Comparison of ENCODE assay signal across 8 mouse cellular contexts in the genomic region with DNA sequence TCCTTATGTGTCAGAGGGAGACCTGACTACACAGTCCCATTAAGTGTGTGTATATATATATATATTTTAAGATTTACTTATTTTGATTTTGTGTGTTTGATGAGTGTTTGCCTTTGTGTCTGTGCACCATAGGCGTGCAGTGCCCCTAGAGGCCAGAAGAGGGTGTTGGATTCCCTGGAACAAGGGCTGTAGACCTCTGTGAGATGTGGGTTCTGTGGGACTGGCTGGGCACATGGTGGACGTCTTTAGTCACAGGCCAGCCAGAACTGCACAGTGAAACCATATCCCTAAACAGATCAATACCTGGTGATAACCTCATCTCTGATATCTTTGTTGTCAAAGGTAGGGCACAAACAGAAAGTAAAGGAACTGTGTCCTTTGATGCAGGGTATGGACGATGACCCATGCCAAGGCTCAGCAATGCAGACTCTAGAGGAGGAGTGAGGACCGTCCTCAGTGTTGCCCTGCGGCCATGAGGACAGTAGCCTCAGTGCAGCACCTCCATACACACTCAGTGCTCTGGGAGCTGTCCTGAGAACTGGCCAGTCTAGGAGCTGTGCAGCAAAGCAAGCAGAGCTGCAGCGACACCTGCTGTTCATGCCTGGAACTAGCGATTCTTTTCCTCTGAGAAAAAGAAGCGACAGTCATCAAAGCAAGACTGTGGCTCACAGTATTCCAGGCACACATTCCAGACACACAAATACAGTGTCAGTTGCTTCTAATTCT. TPM values are rescaled to one million over a fixed set of nuclear protein-coding genes. Genes with fewer than 3 reads are reported as not detected.
DNase-seq lines count a peak whose midpoint lies in the region; ATAC-seq and TF ChIP-seq lines count a peak whose summit lies in the region.

No protein-coding gene starts in this region.

- no peaks in the 10 kb centered on the region for H3K27me3 ChIP-seq in heart, embryonic 13.5 days (replicated peaks)

- no peak overlapping the region for H3K9ac ChIP-seq in heart, embryonic 13.5 days

- DNase-seq in 3T3-L1 (ENCODE audit: low read depth, low spot score) (peak; percentile 90), ZHBTc4 (ENCODE audit: low read depth, low spot score) (peak; percentile 90)
- peak; percentile 88 for DNase-seq in embryo, embryonic 10 days (ENCODE audit: low spot score)
- DNase-seq in kidney, postnatal 14 days = peak; percentile 64
- DNase-seq in lung, adult 2 months = peak; percentile 73
- peak; percentile 59 for DNase-seq in ovary, postnatal 36 days (ENCODE audit: low spot score)
- DNase-seq in thymus, postnatal 14 days = peak; percentile 63

- peak; percentile 51; the same call in 1 of the 2 replicates for ATAC-seq in heart, embryonic 13.5 days (ENCODE audit: extremely low read depth, insufficient number of reproducible peaks, low FRiP score, low TSS enrichment)

- TF ChIP-seq POLR2A in lung, adult 2 months (IDR thresholded peaks at IDR 0.05; ENCODE audit: borderline replicate concordance, extremely low read depth, low read depth, low read length) = no peak

- H3K4me3 ChIP-seq in heart, embryonic 13.5 days = no peak overlapping the region
- H3K4me3 ChIP-seq in lung, adult 2 months (replicated peaks; ENCODE audit: extremely low read depth, low read depth, low read length) = no peak overlapping the region

- H3K4me1 ChIP-seq in heart, embryonic 13.5 days = peaks cover 25% of the 10 kb centered on the region
- no peaks in the 10 kb centered on the region for H3K4me1 ChIP-seq in lung, adult 2 months (ENCODE audit: control insufficient read depth, insufficient read depth, low read length)

- H3K9me3 ChIP-seq in heart, embryonic 13.5 days = 0 out of 2 replicates have a peak, but pooled peaks cover 6% of the 10 kb centered on the region

- H3K27ac ChIP-seq in heart, embryonic 13.5 days (replicated peaks) = no peak overlapping the region

- peaks cover 56% of the 10 kb centered on the region for H3K36me3 ChIP-seq in heart, embryonic 13.5 days

- H3K4me2 ChIP-seq in heart, embryonic 13.5 days = no peak overlapping the region

- 67% methylated on average over 8 of the region's 8 CpGs for WGBS in heart, embryonic 13.5 days
- WGBS in lung, adult 2 months = 71% methylated on average over 8 of the region's 8 CpGs

- TF ChIP-seq CTCF in lung, adult 2 months (IDR thresholded peaks at IDR 0.05; ENCODE audit: insufficient read depth, low read length) = peak; percentile 93

RNA-seq across cellular contexts. Expression of gene Spdef, which starts 40.2 kb away (rescaled TPM):
- 0.15 and 0.18 TPM in 2 replicates for polyA plus RNA-seq in heart, embryonic 13.5 days (2015; fragmentation: Nextera tagmentation; extraction: Ambion mirVana)
- 4.4 and 6.9 TPM in 2 replicates for polyA plus RNA-seq in lung, adult 2 months (2012; rRNA removed)

RNA-seq across cellular contexts. Expression of gene D17Wsu92e, which starts 51.5 kb away (rescaled TPM):
- polyA plus RNA-seq in heart, embryonic 13.5 days (2015; fragmentation: Nextera tagmentation; extraction: Ambion mirVana) = 13.1 and 13.4 TPM in 2 replicates
- 95.1 and 131 TPM in 2 replicates for polyA plus RNA-seq in lung, adult 2 months (2012; rRNA removed)
